Mouse (Mus musculus): ENCODE measurements at regions not wholly inside any gene's neighbourhood (a gene's known extent, or its start where the extent isn't known, plus 50 kb on each side); places are given as distances from the start of the nearest gene placed in this dataset.

- H3K9me3 ChIP-seq (ENCODE audit: control insufficient read depth, low read length) = no peaks in the 10 kb centered on the region
- no peak overlapping the region for H3K27ac ChIP-seq (replicated peaks; ENCODE audit: low read depth, low read length)
- no peak overlapping the region for H3K4me2 ChIP-seq (ENCODE audit: low read depth, severe bottlenecking)
- no peaks in the 10 kb centered on the region for H3K27me3 ChIP-seq (ENCODE audit: control insufficient read depth, insufficient read depth, low read length)
- H3K9ac ChIP-seq (ENCODE audit: low read length) = no peak overlapping the region
- no peaks in the 10 kb centered on the region for H3K36me3 ChIP-seq (ENCODE audit: control insufficient read depth, insufficient read depth, low read length)
- H3K4me3 ChIP-seq (ENCODE audit: low read depth, low read length) = no peak overlapping the region
- ATAC-seq (ENCODE audit: insufficient number of reproducible peaks, low FRiP score, low TSS enrichment, low read depth) = no peak
- H3K4me1 ChIP-seq (ENCODE audit: control insufficient read depth, insufficient read depth, low read length) = 0 out of 2 replicates have a peak, but pooled peaks cover 2% of the 10 kb centered on the region
- DNase-seq (ENCODE audit: low spot score) = no peak
- WGBS = 71% methylated on average over 2 of the region's 2 CpGs
Observed at GRCm38 (mm10) chr16:26251027-26251426, 120.6 kb downstream of the Cldn1 start.

DNA sequence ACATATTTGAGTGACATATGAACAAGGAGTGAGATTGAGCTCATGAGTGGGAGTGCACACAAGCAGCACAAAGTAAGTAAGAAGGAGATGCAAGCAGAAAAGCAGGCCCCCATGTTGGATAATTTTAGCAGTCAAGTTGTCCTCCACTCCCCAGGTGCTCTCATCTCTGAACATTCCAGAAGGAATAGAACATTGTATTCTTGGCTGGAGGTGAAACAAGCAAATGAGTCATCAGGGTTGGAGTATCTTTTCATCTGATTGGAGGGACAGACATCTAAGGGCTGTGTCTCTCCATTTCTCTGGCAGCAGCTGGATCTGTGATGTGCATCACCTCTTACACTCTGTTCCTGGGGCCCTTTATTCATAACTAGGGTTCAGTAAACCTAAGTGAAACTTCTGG, 122.7 kb downstream of the Cldn1 start:
- Histone ChIP-seq H3K27ac (replicated peaks; ENCODE audit: low read depth, low read length) (no peak overlapping the region), H3K4me2 (ENCODE audit: low read depth, severe bottlenecking) (no peak overlapping the region), H3K36me3 (ENCODE audit: control insufficient read depth, insufficient read depth, low read length) (no peaks in the 10 kb centered on the region), H3K4me3 (ENCODE audit: low read depth, low read length) (no peak overlapping the region), H3K4me1 (ENCODE audit: control insufficient read depth, insufficient read depth, low read length) (0 out of 2 replicates have a peak, but pooled peaks cover 2% of the 10 kb centered on the region), H3K9ac (ENCODE audit: low read length) (no peak overlapping the region), H3K9me3 (ENCODE audit: control insufficient read depth, low read length) (no peaks in the 10 kb centered on the region), H3K27me3 (ENCODE audit: control insufficient read depth, insufficient read depth, low read length) (no peaks in the 10 kb centered on the region)
- no peak for DNase-seq (ENCODE audit: low spot score)
- ATAC-seq (ENCODE audit: insufficient number of reproducible peaks, low FRiP score, low TSS enrichment, low read depth) = no peak

DNA sequence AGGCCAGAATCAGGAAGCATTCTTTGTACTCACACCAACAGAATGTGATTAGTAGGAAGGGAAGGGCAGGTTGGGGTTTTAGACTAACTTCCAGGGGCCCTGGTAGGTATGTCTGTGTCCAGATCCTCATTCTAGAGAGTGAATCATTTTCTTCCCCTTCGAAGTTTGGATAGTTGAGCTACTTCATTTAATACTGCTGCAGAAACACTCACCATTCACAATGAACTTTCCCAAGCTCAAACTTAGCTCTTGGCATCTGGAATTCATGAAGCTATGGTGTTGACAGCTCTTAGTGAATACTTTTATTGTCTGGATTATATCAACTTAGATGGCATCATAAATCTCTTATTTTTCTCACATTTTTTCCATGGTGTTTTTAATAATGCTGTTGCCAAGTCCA, 123.7 kb downstream of the Cldn1 start:
- Histone ChIP-seq H3K27me3 (ENCODE audit: control insufficient read depth, insufficient read depth, low read length) (no peaks in the 10 kb centered on the region), H3K4me3 (ENCODE audit: low read depth, low read length) (no peak overlapping the region), H3K36me3 (ENCODE audit: control insufficient read depth, insufficient read depth, low read length) (no peaks in the 10 kb centered on the region), H3K27ac (replicated peaks; ENCODE audit: low read depth, low read length) (no peak overlapping the region), H3K9ac (ENCODE audit: low read length) (no peak overlapping the region), H3K4me2 (ENCODE audit: low read depth, severe bottlenecking) (no peak overlapping the region), H3K9me3 (ENCODE audit: control insufficient read depth, low read length) (no peaks in the 10 kb centered on the region), H3K4me1 (ENCODE audit: control insufficient read depth, insufficient read depth, low read length) (0 out of 2 replicates have a peak, but pooled peaks cover 2% of the 10 kb centered on the region)
- ATAC-seq (ENCODE audit: insufficient number of reproducible peaks, low FRiP score, low TSS enrichment, low read depth) (peak; percentile 57; the same call in 1 of the 2 replicates), DNase-seq (ENCODE audit: low spot score) (peak; percentile 42)
- 46% methylated on average over 1 of the region's 1 CpGs for WGBS

- Histone ChIP-seq H3K9ac (ENCODE audit: low read length) (no peak overlapping the region), H3K36me3 (ENCODE audit: control insufficient read depth, insufficient read depth, low read length) (no peaks in the 10 kb centered on the region), H3K9me3 (ENCODE audit: control insufficient read depth, low read length) (no peaks in the 10 kb centered on the region), H3K27me3 (ENCODE audit: control insufficient read depth, insufficient read depth, low read length) (no peaks in the 10 kb centered on the region), H3K4me2 (ENCODE audit: low read depth, severe bottlenecking) (no peak overlapping the region), H3K27ac (replicated peaks; ENCODE audit: low read depth, low read length) (no peak overlapping the region), H3K4me3 (ENCODE audit: low read depth, low read length) (no peak overlapping the region), H3K4me1 (ENCODE audit: control insufficient read depth, insufficient read depth, low read length) (no peaks in the 10 kb centered on the region)
- ATAC-seq (ENCODE audit: insufficient number of reproducible peaks, low FRiP score, low TSS enrichment, low read depth) (no peak), DNase-seq (ENCODE audit: low spot score) (no peak)
Observed at GRCm38 (mm10) chr16:26235239-26235638, 129.7 kb upstream of the P3h2 start.

DNA sequence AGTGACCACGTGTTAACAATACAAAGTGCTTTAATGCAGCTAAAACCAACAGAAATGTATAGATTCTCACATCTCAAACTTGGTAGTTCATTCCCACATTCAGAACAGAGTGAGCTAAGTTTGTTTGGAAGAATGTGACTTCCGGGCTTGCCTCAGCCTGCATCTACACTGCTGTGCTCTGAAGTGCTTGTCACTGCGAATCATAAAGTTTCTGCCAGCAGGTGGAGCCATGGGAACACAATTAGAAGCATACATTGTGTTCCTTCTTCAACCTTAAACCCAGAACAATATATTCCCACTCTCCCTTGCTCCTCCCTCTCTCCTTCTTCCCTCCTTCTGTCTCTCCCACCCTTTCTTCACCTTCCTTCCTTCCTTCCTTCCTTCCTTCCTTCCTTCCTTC, 128.5 kb upstream of the P3h2 start:
- WGBS = 5% methylated on average over 3 of the region's 3 CpGs
- Histone ChIP-seq H3K36me3 (ENCODE audit: control insufficient read depth, insufficient read depth, low read length) (no peaks in the 10 kb centered on the region), H3K4me1 (ENCODE audit: control insufficient read depth, insufficient read depth, low read length) (no peaks in the 10 kb centered on the region), H3K4me3 (ENCODE audit: low read depth, low read length) (no peak overlapping the region), H3K27me3 (ENCODE audit: control insufficient read depth, insufficient read depth, low read length) (no peaks in the 10 kb centered on the region), H3K4me2 (ENCODE audit: low read depth, severe bottlenecking) (no peak overlapping the region), H3K9ac (ENCODE audit: low read length) (no peak overlapping the region), H3K9me3 (ENCODE audit: control insufficient read depth, low read length) (no peaks in the 10 kb centered on the region), H3K27ac (replicated peaks; ENCODE audit: low read depth, low read length) (no peak overlapping the region)
- peak; percentile 89 for DNase-seq (ENCODE audit: low spot score)
- ATAC-seq (ENCODE audit: insufficient number of reproducible peaks, low FRiP score, low TSS enrichment, low read depth) = peak; percentile 77; the same call in 1 of the 2 replicates

- DNase-seq (ENCODE audit: low spot score) = no peak
- no peak overlapping the region for H3K4me3 ChIP-seq (ENCODE audit: low read depth, low read length)
- H3K9me3 ChIP-seq (ENCODE audit: control insufficient read depth, low read length) = no peaks in the 10 kb centered on the region
- no peak overlapping the region for H3K27ac ChIP-seq (replicated peaks; ENCODE audit: low read depth, low read length)
- 81% methylated on average over 1 of the region's 1 CpGs for WGBS
- no peaks in the 10 kb centered on the region for H3K4me1 ChIP-seq (ENCODE audit: control insufficient read depth, insufficient read depth, low read length)
- no peaks in the 10 kb centered on the region for H3K27me3 ChIP-seq (ENCODE audit: control insufficient read depth, insufficient read depth, low read length)
- no peaks in the 10 kb centered on the region for H3K36me3 ChIP-seq (ENCODE audit: control insufficient read depth, insufficient read depth, low read length)
- no peak overlapping the region for H3K4me2 ChIP-seq (ENCODE audit: low read depth, severe bottlenecking)
- no peak overlapping the region for H3K9ac ChIP-seq (ENCODE audit: low read length)
- no peak for ATAC-seq (ENCODE audit: insufficient number of reproducible peaks, low FRiP score, low TSS enrichment, low read depth)
Observed at GRCm38 (mm10) chr16:26231110-26231509, 125.5 kb upstream of the P3h2 start.

DNA sequence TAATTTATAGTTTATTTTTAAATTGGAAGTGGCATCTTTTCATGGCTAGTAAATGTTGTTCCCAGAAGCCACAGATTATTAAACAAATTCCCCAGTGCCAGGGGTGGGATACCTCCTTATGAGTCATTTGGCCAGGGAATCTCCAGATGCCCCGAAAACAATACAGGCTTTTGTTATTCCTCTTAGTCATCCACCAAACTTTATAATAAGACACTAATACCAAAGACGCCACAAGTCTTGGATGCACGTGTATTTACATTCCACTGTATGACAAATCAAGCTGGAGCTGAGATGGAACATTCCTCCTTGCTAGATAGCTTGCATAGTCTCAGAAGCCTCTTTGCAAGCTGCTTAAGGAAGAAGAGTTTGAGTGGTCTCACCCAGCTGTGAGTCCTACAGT, 105.8 kb upstream of the P3h2 start:
- 88% methylated on average over 3 of the region's 3 CpGs for WGBS
- Histone ChIP-seq H3K4me3 (ENCODE audit: low read depth, low read length) (no peak overlapping the region), H3K27me3 (ENCODE audit: control insufficient read depth, insufficient read depth, low read length) (no peaks in the 10 kb centered on the region), H3K4me1 (ENCODE audit: control insufficient read depth, insufficient read depth, low read length) (no peaks in the 10 kb centered on the region), H3K9me3 (ENCODE audit: control insufficient read depth, low read length) (no peaks in the 10 kb centered on the region), H3K27ac (replicated peaks; ENCODE audit: low read depth, low read length) (no peak overlapping the region), H3K4me2 (ENCODE audit: low read depth, severe bottlenecking) (no peak overlapping the region), H3K36me3 (ENCODE audit: control insufficient read depth, insufficient read depth, low read length) (no peaks in the 10 kb centered on the region), H3K9ac (ENCODE audit: low read length) (no peak overlapping the region)
- no peak for DNase-seq (ENCODE audit: low spot score)
- no peak for ATAC-seq (ENCODE audit: insufficient number of reproducible peaks, low FRiP score, low TSS enrichment, low read depth)

GRCm38 (mm10) chr16:26199125-26199524, 93.5 kb upstream of the P3h2 start:
- no peak for DNase-seq (ENCODE audit: low spot score)
- Histone ChIP-seq H3K4me2 (ENCODE audit: low read depth, severe bottlenecking) (no peak overlapping the region), H3K4me3 (ENCODE audit: low read depth, low read length) (no peak overlapping the region), H3K27me3 (ENCODE audit: control insufficient read depth, insufficient read depth, low read length) (no peaks in the 10 kb centered on the region), H3K27ac (replicated peaks; ENCODE audit: low read depth, low read length) (no peak overlapping the region), H3K9ac (ENCODE audit: low read length) (no peak overlapping the region), H3K36me3 (ENCODE audit: control insufficient read depth, insufficient read depth, low read length) (no peaks in the 10 kb centered on the region), H3K9me3 (ENCODE audit: control insufficient read depth, low read length) (no peaks in the 10 kb centered on the region), H3K4me1 (ENCODE audit: control insufficient read depth, insufficient read depth, low read length) (no peaks in the 10 kb centered on the region)
- ATAC-seq (ENCODE audit: insufficient number of reproducible peaks, low FRiP score, low TSS enrichment, low read depth) = no peak
- WGBS = 23% methylated on average over 4 of the region's 4 CpGs

DNA sequence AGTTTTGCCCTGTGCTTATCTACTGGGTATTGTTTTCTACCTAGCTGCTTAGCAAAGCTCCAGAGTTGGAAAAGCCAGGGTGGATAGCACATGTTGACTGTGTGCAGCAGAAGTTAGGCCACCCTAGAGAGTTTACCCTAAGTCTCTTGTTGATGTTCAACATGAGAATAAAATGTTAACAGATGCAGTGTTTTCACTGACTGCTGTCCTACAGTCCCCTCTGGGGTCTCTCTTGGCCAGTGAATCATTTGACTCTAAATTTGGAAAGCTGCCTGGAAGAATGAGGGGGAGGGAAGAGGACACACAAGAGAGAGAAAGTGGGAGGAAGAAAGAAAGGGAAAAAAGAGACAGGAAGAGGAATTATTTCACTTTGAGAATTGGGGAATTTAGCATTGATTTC, 90.8 kb upstream of the P3h2 start:
- DNase-seq (ENCODE audit: low spot score) = no peak
- H3K36me3 ChIP-seq (ENCODE audit: control insufficient read depth, insufficient read depth, low read length) = no peaks in the 10 kb centered on the region
- no peaks in the 10 kb centered on the region for H3K4me1 ChIP-seq (ENCODE audit: control insufficient read depth, insufficient read depth, low read length)
- no peak for ATAC-seq (ENCODE audit: insufficient number of reproducible peaks, low FRiP score, low TSS enrichment, low read depth)
- no peaks in the 10 kb centered on the region for H3K9me3 ChIP-seq (ENCODE audit: control insufficient read depth, low read length)
- no peaks in the 10 kb centered on the region for H3K27me3 ChIP-seq (ENCODE audit: control insufficient read depth, insufficient read depth, low read length)
- H3K4me3 ChIP-seq (ENCODE audit: low read depth, low read length) = no peak overlapping the region
- H3K4me2 ChIP-seq (ENCODE audit: low read depth, severe bottlenecking) = no peak overlapping the region
- H3K27ac ChIP-seq (replicated peaks; ENCODE audit: low read depth, low read length) = no peak overlapping the region
- no peak overlapping the region for H3K9ac ChIP-seq (ENCODE audit: low read length)

Data from limb, embryonic 11.5 days (tissue).